Mouse (Mus musculus) frontal cortex, postnatal 14 days (tissue): ENCODE results near the gene Msl2.

Source experiments
- DNase-seq, 2 experiments: peaks; one replicate each; pipeline ENCODE4 v3.0.0; 2022; ENCODE audit warnings: low spot score in 2 of 2

Msl2 gene

GRCm38 (mm10) chr9:101152872-101153271, 79.0 kb downstream of the Msl2 start:
- no peak for DNase-seq
